Mouse (Mus musculus) intestine, embryonic 16.5 days (tissue): ENCODE results near the gene Tfap2d. TPM values are rescaled to one million over a fixed set of nuclear protein-coding genes. Genes with fewer than 3 reads are reported as not detected.

ENCODE experiments used
- ATAC-seq: fragments of 200-750 bp; cut with Nextera tagmentation; 2 replicates; pipeline ENCODE4 v1.8.0; 2017; ENCODE audit warnings: moderate TSS enrichment, moderate library complexity
- H3K27ac ChIP-seq: fragments of 300-500 bp; sonication (generic); 2 replicates; pipeline ENCODE4 v1.5.1; 2014; ENCODE audit warnings: mild to moderate bottlenecking, low read length
- H3K27me3 ChIP-seq: fragments of 300-500 bp; sonication (generic); replicated peaks from 2 replicates; pipeline ENCODE4 v1.6.1; 2014; ENCODE audit warnings: low read length, control low read depth, mixed read lengths; ENCODE audit not compliant: control insufficient read depth, insufficient read depth
- H3K36me3 ChIP-seq: fragments of 300-500 bp; sonication (generic); 2 replicates; pipeline ENCODE4 v1.6.1; 2014; ENCODE audit warnings: low read length, control low read depth; ENCODE audit not compliant: control insufficient read depth, insufficient read depth
- H3K4me1 ChIP-seq: fragments of 300-500 bp; sonication (generic); 2 replicates; pipeline ENCODE4 v1.6.1; 2014; ENCODE audit warnings: low read length, control low read depth, mixed read lengths; ENCODE audit not compliant: control insufficient read depth, insufficient read depth
- H3K4me2 ChIP-seq: fragments of 300-500 bp; sonication (generic); 2 replicates; pipeline ENCODE4 v1.6.1; 2014; ENCODE audit warnings: low read depth, low read length, control low read depth
- H3K4me3 ChIP-seq: fragments of 300-500 bp; sonication (generic); 2 replicates; pipeline ENCODE4 v1.5.1; 2014; ENCODE audit warnings: mild to moderate bottlenecking, low read length
- H3K9ac ChIP-seq: fragments of 300-500 bp; sonication (generic); 2 replicates; pipeline ENCODE4 v1.6.1; 2014; ENCODE audit warnings: low read depth, low read length
- H3K9me3 ChIP-seq: fragments of 300-500 bp; sonication (generic); 2 replicates; pipeline ENCODE4 v1.6.1; 2016; ENCODE audit warnings: low read length, control low read depth; ENCODE audit not compliant: control insufficient read depth
- whole genome bisulfite sequencing: fragments of 180-500 bp; shearing (Covaris S2); extraction: QIAGEN DNeasy Blood & Tissue Kit; methylation state at CpG from one replicate; pipeline ENCODE4 v1.1.7; 2014; 5-methylcytosine and 5-hydroxymethylcytosine counted together
- polyA plus RNA-seq: library from polyadenylated mRNA; unstranded; fragments of >200 nt; fragmentation: Nextera tagmentation; extraction: Ambion mirVana; gene quantifications from 2 replicates; pipeline ENCODE4 v1.2.1, GENCODE M21; 2015

Gene Tfap2d
- polyA plus RNA-seq, 1 experiment from 2014 or later, result not detected

DNA sequence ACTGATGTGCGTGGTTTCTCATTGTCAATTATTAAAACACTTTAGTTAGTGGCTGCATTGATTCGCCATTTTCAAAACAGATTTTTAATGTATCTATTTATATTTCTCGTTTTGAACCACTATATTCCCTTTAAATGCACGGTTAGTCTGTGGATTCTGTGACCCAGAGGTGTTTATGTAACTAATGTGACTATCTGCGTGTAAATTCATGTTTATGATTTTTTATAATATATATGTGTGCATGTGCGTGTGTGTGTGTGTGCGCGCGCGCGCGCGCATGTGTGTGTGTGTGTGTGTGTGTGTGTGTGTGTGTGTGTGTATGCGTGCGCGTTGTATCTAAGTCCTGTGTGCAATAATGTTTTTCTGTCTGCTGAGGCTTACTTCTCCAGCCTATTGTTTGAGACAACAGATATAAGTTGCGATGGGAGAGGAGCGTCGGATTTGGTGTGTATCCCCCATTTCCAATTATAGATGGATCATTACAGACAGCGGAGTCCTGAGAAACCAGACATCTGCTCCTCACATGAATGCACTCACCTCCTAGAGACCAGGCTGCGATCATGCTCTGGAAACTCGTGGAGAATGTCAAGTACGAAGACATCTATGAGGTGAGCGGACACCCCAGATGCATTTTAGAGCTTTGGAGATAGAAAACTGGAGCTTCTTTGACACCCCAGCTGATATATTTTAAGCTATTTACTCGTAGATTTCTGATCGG is 106.0 kb downstream of the Tfap2d start, which contains the start of gene Tfap2b:
Gene Tfap2b (plus strand): TSS at position 274 of the 718 bp plus-strand sequence.
- WGBS, result 3% methylated on average over 26 of the region's 26 CpGs
- Histone ChIP-seq H3K9me3 (no peaks in the 10 kb centered on the region), H3K4me3 (peak within 1 kb of the TSS; percentile 29), H3K27me3 (peaks cover 45% of the 10 kb centered on the region), H3K4me1 (peaks cover 4% of the 10 kb centered on the region; the same call in 1 of the 2 replicates), H3K9ac (no peak within 1 kb of the TSS), H3K27ac (no peak within 1 kb of the TSS), H3K36me3 (no peaks in the 10 kb centered on the region), H3K4me2 (peak within 1 kb of the TSS; percentile 50)
- ATAC-seq, result no peak

DNA sequence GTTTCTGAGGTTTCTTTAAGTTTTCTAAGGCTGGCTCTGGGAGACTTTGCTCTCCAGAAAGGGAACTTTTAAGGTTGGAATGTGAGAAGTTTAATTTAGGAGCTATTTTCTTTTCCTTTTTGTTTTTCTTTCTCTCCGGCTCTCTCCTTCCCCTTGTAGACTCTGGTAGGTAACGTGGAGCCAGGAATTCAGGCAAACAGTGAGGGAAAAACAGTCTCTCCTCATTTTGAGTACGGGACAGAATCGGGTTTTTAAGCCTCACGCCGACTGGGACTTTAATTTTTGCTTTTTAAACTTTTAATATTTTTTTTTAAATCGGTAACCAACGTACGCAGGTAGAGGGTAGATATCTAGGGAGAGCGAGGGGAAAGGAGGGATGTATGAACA is 106.5 kb downstream of the Tfap2d start:
- no peak for ATAC-seq

DNA sequence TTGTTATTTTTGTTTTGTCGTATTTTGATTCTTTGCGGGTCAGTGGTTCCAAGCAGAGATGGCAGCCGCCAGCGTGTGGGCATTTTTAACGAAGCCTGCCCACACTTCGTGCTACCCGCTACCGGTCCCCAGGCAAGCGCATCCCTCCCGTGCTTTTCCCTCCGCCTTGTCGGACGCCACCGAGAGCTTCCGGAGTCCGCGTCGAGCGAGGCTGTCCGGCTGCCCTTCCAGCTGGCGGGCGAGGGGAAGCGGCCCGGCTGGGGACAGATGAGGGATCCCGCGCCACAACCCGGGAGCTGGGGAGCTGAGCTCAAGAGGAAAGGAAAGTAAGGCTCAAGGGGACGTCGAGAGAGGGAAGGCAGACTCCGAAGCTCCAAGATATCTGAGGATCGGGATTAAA is 107.0 kb downstream of the Tfap2d start:
- H3K4me1 ChIP-seq, result peaks cover 4% of the 10 kb centered on the region; the same call in 1 of the 2 replicates
- peak overlapping the region; percentile 29 for H3K4me3 ChIP-seq
- no peak overlapping the region for H3K27ac ChIP-seq
- no peak overlapping the region for H3K9ac ChIP-seq
- peaks cover 54% of the 10 kb centered on the region for H3K27me3 ChIP-seq
- peak overlapping the region; percentile 50 for H3K4me2 ChIP-seq
- no peaks in the 10 kb centered on the region for H3K9me3 ChIP-seq
- ATAC-seq, result no peak
- H3K36me3 ChIP-seq, result no peaks in the 10 kb centered on the region
- WGBS, result 1% methylated on average over 31 of the region's 31 CpGs

More for the DNA sequence above, 106.5 kb downstream of the Tfap2d start:
- Histone ChIP-seq H3K9ac (no peak overlapping the region), H3K27me3 (peaks cover 50% of the 10 kb centered on the region), H3K27ac (no peak overlapping the region), H3K4me1 (peaks cover 4% of the 10 kb centered on the region; the same call in 1 of the 2 replicates), H3K36me3 (no peaks in the 10 kb centered on the region), H3K4me2 (no peak overlapping the region; the same call in 1 of the 2 replicates), H3K4me3 (no peak overlapping the region), H3K9me3 (no peaks in the 10 kb centered on the region)
- WGBS, result under 1% methylated on average over 10 of the region's 10 CpGs

DNA sequence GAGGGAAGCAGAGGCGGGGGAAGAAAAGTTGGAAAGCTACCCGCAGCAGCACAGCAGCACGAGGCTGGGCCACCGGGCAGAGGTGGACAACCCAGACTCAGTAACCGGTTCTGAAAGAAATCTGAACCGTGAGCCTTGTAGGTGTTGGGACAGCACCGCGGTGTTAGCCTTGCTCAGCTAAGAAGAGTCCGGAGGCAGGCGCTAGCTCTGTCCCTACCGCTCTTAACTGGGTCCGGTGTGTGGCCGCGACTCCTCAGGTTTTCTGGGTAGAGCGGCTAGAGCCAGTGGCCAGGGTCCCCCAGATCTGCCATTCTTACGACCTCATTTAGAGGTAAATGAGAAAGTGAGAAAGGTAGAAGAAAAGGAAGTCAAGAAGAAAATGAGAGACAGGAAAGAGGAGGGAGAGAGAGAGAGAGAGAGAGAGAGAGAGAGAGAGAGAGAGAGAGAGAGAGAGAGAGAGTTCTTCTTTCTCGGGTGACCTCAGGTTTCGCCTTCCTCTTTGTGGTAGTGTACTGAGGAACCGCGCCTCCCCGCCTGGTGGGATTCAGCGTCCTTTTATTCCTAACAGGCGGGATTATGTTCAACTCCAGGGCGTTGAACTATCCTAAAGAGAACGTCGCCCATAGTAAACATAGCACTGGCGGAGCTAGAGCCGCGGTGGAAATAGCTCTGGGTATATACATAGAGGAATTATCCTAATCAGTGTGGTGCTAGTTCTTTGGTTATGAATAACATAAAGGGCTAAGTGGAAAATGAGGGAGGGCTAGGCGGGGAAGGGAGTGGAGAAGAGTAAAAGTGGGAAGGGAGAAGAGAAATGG is 107.6 kb downstream of the Tfap2d start:
- no peaks in the 10 kb centered on the region for H3K9me3 ChIP-seq
- no peaks in the 10 kb centered on the region for H3K36me3 ChIP-seq
- H3K27ac ChIP-seq, result no peak overlapping the region
- H3K4me2 ChIP-seq, result peak overlapping the region; percentile 50
- peak overlapping the region; percentile 29 for H3K4me3 ChIP-seq
- 2% methylated on average over 30 of the region's 30 CpGs for WGBS
- 0 out of 2 replicates have a peak, but pooled peaks have one; percentile 48 for ATAC-seq
- H3K27me3 ChIP-seq, result peaks cover 60% of the 10 kb centered on the region
- H3K9ac ChIP-seq, result no peak overlapping the region
- H3K4me1 ChIP-seq, result peaks cover 4% of the 10 kb centered on the region; the same call in 1 of the 2 replicates

DNA sequence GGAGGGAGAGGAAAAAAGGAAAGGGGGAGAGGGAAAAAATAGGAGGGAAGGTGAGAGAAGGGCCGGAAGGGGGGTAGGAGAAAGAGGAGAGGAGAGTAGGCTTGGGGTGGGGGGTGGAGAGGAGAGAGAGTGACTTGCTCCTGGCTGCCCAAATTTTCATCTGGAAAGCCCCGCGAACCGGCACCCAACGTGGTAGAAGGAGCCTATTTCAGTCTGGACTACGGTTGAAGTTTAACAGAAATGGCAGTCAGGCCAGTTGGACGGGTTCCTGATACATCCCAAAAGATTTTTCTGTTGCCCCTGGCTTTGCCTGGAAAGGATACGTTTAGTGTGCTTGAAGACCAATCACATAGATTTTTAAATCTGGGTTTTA is 108.2 kb downstream of the Tfap2d start:
- H3K9ac ChIP-seq, result no peak overlapping the region
- no peaks in the 10 kb centered on the region for H3K9me3 ChIP-seq
- H3K4me2 ChIP-seq, result no peak overlapping the region
- H3K4me3 ChIP-seq, result no peak overlapping the region
- no peak overlapping the region for H3K27ac ChIP-seq
- peaks cover 4% of the 10 kb centered on the region; the same call in 1 of the 2 replicates for H3K4me1 ChIP-seq
- WGBS, result 3% methylated on average over 8 of the region's 8 CpGs
- no peaks in the 10 kb centered on the region for H3K36me3 ChIP-seq
- peaks cover 63% of the 10 kb centered on the region for H3K27me3 ChIP-seq
- ATAC-seq, result no peak

DNA sequence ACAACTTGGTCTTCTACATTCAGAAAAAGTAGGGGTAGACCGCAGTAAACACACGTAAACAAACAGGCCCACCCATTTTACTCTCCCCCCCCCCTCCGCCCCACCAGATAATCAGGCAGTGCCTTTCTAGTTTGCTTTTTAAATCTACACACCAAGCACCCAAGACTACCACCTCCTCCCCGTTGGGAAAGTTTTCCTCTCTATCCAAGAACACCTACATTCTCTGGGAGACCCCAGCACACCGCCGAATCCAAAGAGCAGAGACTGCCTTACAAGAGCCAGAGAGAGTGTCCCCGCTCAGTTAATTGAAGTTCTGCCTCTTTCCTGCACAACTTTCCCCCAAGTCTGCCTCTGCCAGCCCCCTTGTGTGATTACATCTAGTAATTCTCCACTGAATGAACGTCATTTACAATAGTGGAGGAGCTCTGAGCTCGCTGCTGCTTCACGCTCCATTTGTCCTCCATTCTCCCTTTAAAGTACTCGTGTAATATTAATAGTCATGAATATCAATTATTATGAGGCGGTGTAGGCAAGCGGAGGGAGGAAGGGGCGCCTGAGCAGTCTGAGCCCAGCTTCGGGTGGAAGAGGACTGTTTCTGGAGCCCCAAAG is 108.8 kb downstream of the Tfap2d start:
- ATAC-seq, result no peak
- H3K27me3 ChIP-seq, result peaks cover 69% of the 10 kb centered on the region
- no peaks in the 10 kb centered on the region for H3K9me3 ChIP-seq
- H3K4me3 ChIP-seq, result no peak overlapping the region
- H3K4me2 ChIP-seq, result no peak overlapping the region
- no peak overlapping the region for H3K9ac ChIP-seq
- no peaks in the 10 kb centered on the region for H3K36me3 ChIP-seq
- H3K27ac ChIP-seq, result no peak overlapping the region
- WGBS, result 2% methylated on average over 15 of the region's 15 CpGs
- peaks cover 4% of the 10 kb centered on the region; the same call in 1 of the 2 replicates for H3K4me1 ChIP-seq

DNA sequence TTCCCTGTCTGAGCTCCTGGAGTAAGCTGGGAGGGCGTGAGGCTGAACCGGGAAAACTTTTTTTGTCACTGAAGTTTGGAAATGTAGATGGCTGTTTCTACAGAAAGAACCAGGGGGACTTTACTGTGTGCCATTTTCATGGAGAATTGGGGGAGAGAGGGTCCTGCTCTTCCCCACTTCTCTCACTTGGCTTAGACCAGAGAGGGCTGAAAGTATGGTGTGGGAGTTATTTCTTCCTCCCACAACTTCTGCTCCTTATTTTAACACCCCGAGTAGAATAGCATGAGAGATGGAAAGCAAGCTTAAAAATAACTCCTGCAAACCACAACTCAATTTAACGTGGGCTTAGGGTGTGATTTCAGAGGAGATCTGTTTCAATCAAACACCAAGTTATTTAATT is 109.9 kb downstream of the Tfap2d start:
- 0% methylated on average over 4 of the region's 4 CpGs for WGBS
- Histone ChIP-seq H3K9me3 (no peaks in the 10 kb centered on the region), H3K4me1 (peaks cover 4% of the 10 kb centered on the region; the same call in 1 of the 2 replicates), H3K27ac (no peak overlapping the region), H3K4me3 (no peak overlapping the region), H3K9ac (no peak overlapping the region), H3K4me2 (no peak overlapping the region), H3K36me3 (no peaks in the 10 kb centered on the region), H3K27me3 (peaks cover 71% of the 10 kb centered on the region)
- no peak for ATAC-seq

DNA sequence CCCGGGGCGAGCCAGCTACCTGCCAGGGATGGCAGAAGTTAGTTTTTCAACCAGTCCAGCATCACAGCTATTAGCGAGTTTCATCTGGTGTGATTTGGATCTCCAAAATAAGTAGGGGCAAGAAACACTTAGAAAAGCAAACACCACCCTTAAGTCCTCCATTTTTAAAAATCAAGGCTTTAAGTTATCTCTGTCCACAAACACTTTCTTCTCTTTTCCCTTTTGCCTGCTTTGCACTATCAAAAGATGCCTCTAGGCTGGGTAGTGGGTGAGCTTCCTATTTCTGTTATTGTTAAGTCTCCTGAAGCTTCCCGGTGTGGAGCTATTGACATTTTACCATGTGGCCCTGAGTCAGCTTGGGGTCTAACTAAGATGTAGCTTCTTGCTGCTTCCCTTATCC is 110.3 kb downstream of the Tfap2d start:
- Histone ChIP-seq H3K27me3 (peaks cover 73% of the 10 kb centered on the region), H3K4me1 (peaks cover 4% of the 10 kb centered on the region; the same call in 1 of the 2 replicates), H3K4me2 (no peak overlapping the region), H3K4me3 (no peak overlapping the region), H3K36me3 (no peaks in the 10 kb centered on the region), H3K9me3 (no peaks in the 10 kb centered on the region), H3K9ac (no peak overlapping the region), H3K27ac (no peak overlapping the region)
- ATAC-seq, result no peak
- 2% methylated on average over 4 of the region's 4 CpGs for WGBS

DNA sequence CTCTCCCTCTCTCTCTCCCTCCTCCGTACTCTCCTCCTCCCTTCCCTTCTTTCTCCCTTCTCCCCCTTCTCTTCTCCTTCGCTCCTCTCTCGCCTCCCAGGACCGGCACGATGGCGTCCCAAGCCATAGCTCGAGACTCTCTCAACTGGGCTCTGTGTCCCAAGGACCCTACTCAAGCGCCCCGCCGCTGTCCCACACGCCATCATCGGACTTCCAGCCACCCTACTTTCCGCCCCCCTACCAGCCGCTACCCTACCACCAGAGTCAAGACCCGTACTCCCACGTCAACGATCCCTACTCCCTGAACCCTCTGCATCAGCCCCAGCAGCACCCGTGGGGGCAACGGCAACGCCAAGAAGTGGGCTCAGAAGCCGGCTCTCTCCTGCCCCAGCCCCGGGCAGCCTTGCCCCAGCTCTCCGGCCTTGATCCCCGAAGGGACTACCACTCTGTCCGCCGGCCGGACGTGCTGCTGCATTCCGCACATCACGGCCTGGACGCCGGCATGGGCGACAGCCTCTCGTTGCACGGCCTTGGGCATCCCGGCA is 111.1 kb downstream of the Tfap2d start:
- no peaks in the 10 kb centered on the region for H3K36me3 ChIP-seq
- no peak overlapping the region for H3K4me3 ChIP-seq
- H3K9me3 ChIP-seq, result no peaks in the 10 kb centered on the region
- under 1% methylated on average over 36 of the region's 36 CpGs for WGBS
- H3K9ac ChIP-seq, result no peak overlapping the region
- H3K27ac ChIP-seq, result no peak overlapping the region
- H3K4me2 ChIP-seq, result no peak overlapping the region
- peaks cover 4% of the 10 kb centered on the region; the same call in 1 of the 2 replicates for H3K4me1 ChIP-seq
- peaks cover 77% of the 10 kb centered on the region for H3K27me3 ChIP-seq
- no peak for ATAC-seq
